Mouse (Mus musculus) liver, embryonic 16.5 days (tissue): Measurements from ENCODE around the gene Medag. TPM values are rescaled to one million over a fixed set of nuclear protein-coding genes. Genes with fewer than 3 reads are reported as not detected.

Source experiments
- ATAC-seq: fragments of 200-750 bp; cut with Nextera tagmentation; 2 replicates; pipeline ENCODE4 v1.8.0; 2017; ENCODE audit warnings: low read depth, mild to moderate bottlenecking, moderate number of reproducible peaks, moderate library complexity
- H3K27ac ChIP-seq: fragments of 300-500 bp; sonication (generic); 2 replicates; pipeline ENCODE4 v1.5.1; 2014; ENCODE audit warnings: mild to moderate bottlenecking, low read length
- H3K27me3 ChIP-seq: fragments of 300-500 bp; sonication (generic); 2 replicates; pipeline ENCODE4 v1.6.1; 2014; ENCODE audit warnings: low read depth, low read length, mixed read lengths; ENCODE audit not compliant: control insufficient read depth, insufficient read depth
- H3K36me3 ChIP-seq: fragments of 300-500 bp; sonication (generic); 2 replicates; pipeline ENCODE4 v1.6.1; 2014; ENCODE audit warnings: mild to moderate bottlenecking; ENCODE audit not compliant: control insufficient read depth, insufficient read depth
- H3K4me1 ChIP-seq: fragments of 300-500 bp; sonication (generic); 2 replicates; pipeline ENCODE4 v1.6.1; 2014; ENCODE audit warnings: low read depth, low read length, mixed read lengths; ENCODE audit not compliant: control insufficient read depth
- H3K4me2 ChIP-seq: fragments of 300-500 bp; sonication (generic); 2 replicates; pipeline ENCODE4 v1.6.1; 2014; ENCODE audit warnings: low read depth, low read length, mixed read lengths
- H3K4me3 ChIP-seq: fragments of 300-500 bp; sonication (generic); 2 replicates; pipeline ENCODE4 v1.5.1; 2014; ENCODE audit warnings: low read depth, mild to moderate bottlenecking, low read length
- H3K9ac ChIP-seq: fragments of 300-500 bp; sonication (generic); 2 replicates; pipeline ENCODE4 v1.6.1; 2014; ENCODE audit warnings: low read depth, low read length
- H3K9me3 ChIP-seq: fragments of 300-500 bp; sonication (generic); replicated peaks from 2 replicates; pipeline ENCODE4 v1.6.1; 2016; ENCODE audit warnings: low read length; ENCODE audit not compliant: control insufficient read depth
- WGBS: fragments of 180-500 bp; shearing (Covaris S2); extraction: QIAGEN DNeasy Blood & Tissue Kit; methylation state at CpG from one replicate; pipeline ENCODE4 v1.1.7; 2014; ENCODE audit not compliant: insufficient replicate concordance; 5-methylcytosine and 5-hydroxymethylcytosine counted together
- polyA plus RNA-seq: library from polyadenylated mRNA; unstranded; fragments of >200 nt; fragmentation: Nextera tagmentation; extraction: Ambion mirVana; gene quantifications from 2 replicates; pipeline ENCODE4 v1.2.1, GENCODE M21; 2015

Medag gene
- polyA plus RNA-seq, 1 experiment from 2014 or later, result 0.19 TPM

GRCm38 (mm10) chr5:149380388-149380916 is 31.1 kb upstream of the Medag start:
- Histone ChIP-seq H3K4me2 (no peak overlapping the region), H3K4me3 (no peak overlapping the region), H3K36me3 (no peaks in the 10 kb centered on the region), H3K4me1 (no peaks in the 10 kb centered on the region), H3K9me3 (no peaks in the 10 kb centered on the region), H3K27ac (no peak overlapping the region), H3K9ac (no peak overlapping the region), H3K27me3 (no peaks in the 10 kb centered on the region; the same call in 1 of the 2 replicates)
- WGBS, result 42% methylated on average over 8 of the region's 8 CpGs
- ATAC-seq, result no peak

GRCm38 (mm10) chr5:149381948-149382347 is 29.6 kb upstream of the Medag start:
- Histone ChIP-seq H3K4me1 (no peaks in the 10 kb centered on the region), H3K36me3 (no peaks in the 10 kb centered on the region), H3K9ac (no peak overlapping the region), H3K27me3 (no peaks in the 10 kb centered on the region; the same call in 1 of the 2 replicates), H3K4me2 (no peak overlapping the region), H3K27ac (no peak overlapping the region), H3K4me3 (no peak overlapping the region), H3K9me3 (no peaks in the 10 kb centered on the region)
- no peak for ATAC-seq
- WGBS, result 49% methylated on average over 4 of the region's 4 CpGs

- H3K36me3 ChIP-seq, result no peaks in the 10 kb centered on the region
- H3K9ac ChIP-seq, result no peak overlapping the region
- no peak for ATAC-seq
- no peak overlapping the region for H3K4me3 ChIP-seq
- H3K4me2 ChIP-seq, result no peak overlapping the region
- WGBS, result 69% methylated on average over 5 of the region's 5 CpGs
- no peak overlapping the region for H3K27ac ChIP-seq
- no peaks in the 10 kb centered on the region for H3K4me1 ChIP-seq
- H3K9me3 ChIP-seq, result no peaks in the 10 kb centered on the region
- H3K27me3 ChIP-seq, result no peaks in the 10 kb centered on the region
These were observed 28.9 kb upstream of the Medag start for GRCm38 (mm10) chr5:149382601-149383000.

- no peak overlapping the region for H3K27ac ChIP-seq
- H3K4me3 ChIP-seq, result no peak overlapping the region
- no peaks in the 10 kb centered on the region for H3K4me1 ChIP-seq
- H3K27me3 ChIP-seq, result no peaks in the 10 kb centered on the region
- no peaks in the 10 kb centered on the region for H3K36me3 ChIP-seq
- 63% methylated on average over 7 of the region's 7 CpGs for WGBS
- no peak overlapping the region for H3K4me2 ChIP-seq
- no peaks in the 10 kb centered on the region for H3K9me3 ChIP-seq
- no peak for ATAC-seq
- H3K9ac ChIP-seq, result no peak overlapping the region
These were observed 26.2 kb upstream of the Medag start for GRCm38 (mm10) chr5:149385228-149385961.

- no peak overlapping the region for H3K9ac ChIP-seq
These were observed 25.2 kb upstream of the Medag start for GRCm38 (mm10) chr5:149386294-149386850.

GRCm38 (mm10) chr5:149388947-149389346 is 22.6 kb upstream of the Medag start:
- no peak for ATAC-seq
- WGBS, result 65% methylated on average over 5 of the region's 5 CpGs

More at GRCm38 (mm10) chr5:149386294-149386850, 25.2 kb upstream of the Medag start:
- Histone ChIP-seq H3K4me1 (no peaks in the 10 kb centered on the region), H3K36me3 (no peaks in the 10 kb centered on the region), H3K4me2 (no peak overlapping the region), H3K9me3 (no peaks in the 10 kb centered on the region), H3K27me3 (no peaks in the 10 kb centered on the region), H3K4me3 (no peak overlapping the region), H3K27ac (no peak overlapping the region)
- ATAC-seq, result no peak
- 25% methylated on average over 5 of the region's 5 CpGs for WGBS

GRCm38 (mm10) chr5:149389548-149390211 is 21.9 kb upstream of the Medag start:
- no peak for ATAC-seq
- no peak overlapping the region for H3K27ac ChIP-seq
- H3K4me1 ChIP-seq, result no peaks in the 10 kb centered on the region; the same call in 1 of the 2 replicates
- H3K36me3 ChIP-seq, result no peaks in the 10 kb centered on the region
- no peak overlapping the region for H3K4me3 ChIP-seq
- WGBS, result 64% methylated on average over 11 of the region's 11 CpGs
- H3K9ac ChIP-seq, result no peak overlapping the region
- no peaks in the 10 kb centered on the region for H3K9me3 ChIP-seq
- no peak overlapping the region for H3K4me2 ChIP-seq
- H3K27me3 ChIP-seq, result no peaks in the 10 kb centered on the region

More at GRCm38 (mm10) chr5:149388947-149389346, 22.6 kb upstream of the Medag start:
- Histone ChIP-seq H3K27ac (no peak overlapping the region), H3K4me1 (no peaks in the 10 kb centered on the region; the same call in 1 of the 2 replicates), H3K27me3 (no peaks in the 10 kb centered on the region), H3K4me3 (no peak overlapping the region), H3K36me3 (no peaks in the 10 kb centered on the region), H3K9ac (no peak overlapping the region), H3K4me2 (no peak overlapping the region), H3K9me3 (no peaks in the 10 kb centered on the region)

GRCm38 (mm10) chr5:149391574-149392375 is 19.8 kb upstream of the Medag start:
- no peak for ATAC-seq
- H3K27ac ChIP-seq, result no peak overlapping the region

More at GRCm38 (mm10) chr5:149391574-149392375, 19.8 kb upstream of the Medag start:
- no peak overlapping the region for H3K4me3 ChIP-seq
- 6% methylated on average over 18 of the region's 18 CpGs for WGBS
- H3K4me1 ChIP-seq, result no peaks in the 10 kb centered on the region; the same call in 1 of the 2 replicates
- H3K27me3 ChIP-seq, result no peaks in the 10 kb centered on the region
- H3K36me3 ChIP-seq, result no peaks in the 10 kb centered on the region
- H3K9ac ChIP-seq, result no peak overlapping the region
- H3K9me3 ChIP-seq, result no peaks in the 10 kb centered on the region
- no peak overlapping the region for H3K4me2 ChIP-seq
